Mouse (Mus musculus): Measurements from ENCODE around the gene Spert.

GRCm38 (mm10) chr14:75565534-75566140, 27.3 kb downstream of the Spert start:
- TF ChIP-seq CTCF (IDR thresholded peaks at IDR 0.05; ENCODE audit: extremely low read depth, insufficient read depth, low read length), result no peak
- TF ChIP-seq POLR2A (IDR thresholded peaks at IDR 0.05; ENCODE audit: extremely low read depth, insufficient read depth, low read length), result no peak

Data from cortical plate, adult 2 months (tissue).